Mouse (Mus musculus) heart, postnatal 0 days (tissue): ENCODE results near the gene Gm5617.

Experiments used
- CTCF ChIP-seq: IDR thresholded peaks from 2 replicates; pipeline ENCODE4 v1.5.1; 2016; ENCODE audit warnings: antibody characterized with exemption, control low read depth, low read depth
- EP300 ChIP-seq: IDR thresholded peaks from 2 replicates; pipeline ENCODE4 v1.6.1; 2016; ENCODE audit warnings: antibody characterized with exemption, low read depth

DNA sequence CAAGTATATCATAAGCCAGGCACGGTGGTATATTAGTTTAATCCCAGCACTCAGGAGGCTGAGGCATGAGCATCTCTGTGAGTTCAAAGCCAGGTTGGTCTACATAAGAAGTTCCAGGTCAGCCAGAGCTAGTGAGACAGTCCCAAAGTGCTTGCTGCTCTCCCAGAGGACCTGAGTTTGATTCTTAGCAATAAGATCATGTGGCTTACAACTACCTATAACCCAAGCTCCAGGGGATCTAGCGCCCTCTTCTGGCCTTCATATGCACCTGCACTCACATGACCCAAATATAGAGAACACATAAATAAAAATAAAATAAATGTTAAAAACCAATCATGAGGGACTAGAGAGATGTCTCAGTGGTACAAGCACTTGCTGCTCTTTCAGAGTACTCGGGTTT is 36.4 kb upstream of the Gm5617 start:
- TF ChIP-seq CTCF (no peak; the same call in 1 of the 2 replicates), EP300 (no peak)
